ENCODE assay signal across 8 mouse cellular contexts in the genomic region with DNA sequence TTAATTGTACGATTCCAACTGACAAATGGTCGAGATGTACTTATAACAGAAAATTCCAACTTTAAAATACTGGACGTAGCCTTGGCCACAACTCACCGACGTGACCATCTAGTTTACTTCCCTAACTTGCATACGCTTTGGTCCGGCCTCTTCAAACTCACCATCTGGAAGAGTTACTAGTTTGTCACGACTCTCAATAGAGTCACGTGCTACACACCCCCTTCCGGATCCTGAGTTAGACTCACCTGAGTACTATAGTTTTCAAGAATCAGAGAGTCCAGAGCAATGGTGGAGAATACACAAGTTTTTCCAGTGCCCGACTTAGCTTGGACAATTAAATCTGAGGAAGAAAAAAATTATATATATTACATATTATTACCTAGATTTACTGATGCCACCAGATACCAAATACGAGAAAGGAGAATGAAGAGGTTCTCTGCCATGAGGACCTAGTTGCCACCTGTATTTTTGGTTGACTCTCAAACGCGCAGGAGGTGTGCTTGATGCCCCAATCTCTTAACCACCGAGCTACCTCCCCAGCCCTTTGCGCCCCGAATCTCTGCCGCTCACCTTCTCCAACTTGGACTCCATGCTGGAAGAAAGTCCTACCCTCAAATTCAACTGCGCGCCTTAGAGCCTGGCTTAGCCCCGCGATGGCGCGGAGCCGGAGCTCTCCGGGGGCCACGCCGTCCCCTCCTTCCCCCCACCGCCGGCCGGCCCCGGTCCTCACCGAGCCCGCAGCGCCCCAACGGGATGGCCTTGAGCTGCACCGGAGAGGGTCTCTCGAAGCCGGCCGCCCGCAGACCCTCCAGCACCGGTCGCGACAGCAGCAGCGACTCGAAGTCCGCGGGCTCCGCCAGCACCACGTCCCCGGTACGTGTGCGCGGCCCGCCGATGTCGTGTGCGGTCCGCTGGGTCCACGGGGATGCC. TPM values are rescaled to one million over a fixed set of nuclear protein-coding genes. Genes with fewer than 3 reads are reported as not detected.
DNase-seq lines count a peak whose midpoint lies in the region; ATAC-seq and TF ChIP-seq lines count a peak whose summit lies in the region.

No protein-coding gene starts in this region.

- DNase-seq in gastrocnemius, adult 2 months, result no peak
- DNase-seq in gastrocnemius, postnatal 10 days, result no peak
- DNase-seq in 416B (ENCODE audit: low read depth), result peak; percentile 55
- DNase-seq in adrenal gland, postnatal 14 days, result no peak
- no peak for DNase-seq in right cerebral cortex, postnatal 25 days

- H3K27me3 ChIP-seq in embryonic facial prominence, embryonic 12.5 days, result no peaks in the 10 kb centered on the region
- no peaks in the 10 kb centered on the region for H3K27me3 ChIP-seq in intestine, embryonic 15.5 days (replicated peaks)
- no peaks in the 10 kb centered on the region; the same call in 1 of the 2 replicates for H3K27me3 ChIP-seq in neural tube, embryonic 14.5 days (ENCODE audit: control insufficient read depth, insufficient read depth, low read length)

- 8% methylated on average over 60 of the region's 60 CpGs for WGBS in embryonic facial prominence, embryonic 12.5 days
- WGBS in intestine, embryonic 15.5 days, result 7% methylated on average over 60 of the region's 60 CpGs
- 9% methylated on average over 59 of the region's 60 CpGs for WGBS in neural tube, embryonic 14.5 days

- peak overlapping the region; percentile 93 for H3K9ac ChIP-seq in embryonic facial prominence, embryonic 12.5 days
- peak overlapping the region; percentile 95 for H3K9ac ChIP-seq in intestine, embryonic 15.5 days
- H3K9ac ChIP-seq in neural tube, embryonic 14.5 days (replicated peaks; ENCODE audit: low read depth, low read length), result peak overlapping the region; percentile 86

- peaks cover 17% of the 10 kb centered on the region for H3K36me3 ChIP-seq in embryonic facial prominence, embryonic 12.5 days
- H3K36me3 ChIP-seq in intestine, embryonic 15.5 days, result peaks cover 7% of the 10 kb centered on the region
- H3K36me3 ChIP-seq in neural tube, embryonic 14.5 days (ENCODE audit: control insufficient read depth, insufficient read depth, low read length), result peaks cover 10% of the 10 kb centered on the region; the same call in 1 of the 2 replicates

- no peak for TF ChIP-seq CTCF in gastrocnemius, adult 2 months (IDR thresholded peaks at IDR 0.05)

- H3K9me3 ChIP-seq in embryonic facial prominence, embryonic 12.5 days, result no peaks in the 10 kb centered on the region
- no peaks in the 10 kb centered on the region for H3K9me3 ChIP-seq in intestine, embryonic 15.5 days
- no peaks in the 10 kb centered on the region for H3K9me3 ChIP-seq in neural tube, embryonic 14.5 days (ENCODE audit: control insufficient read depth, low read length)

- ATAC-seq in embryonic facial prominence, embryonic 12.5 days (ENCODE audit: insufficient number of reproducible peaks, insufficient read depth, low FRiP score, low TSS enrichment), result no peak; the same call in 1 of the 2 replicates
- ATAC-seq in intestine, embryonic 15.5 days, result peak; percentile 76
- peak; percentile 82 for ATAC-seq in neural tube, embryonic 14.5 days (ENCODE audit: low read depth)

- H3K4me1 ChIP-seq in embryonic facial prominence, embryonic 12.5 days, result peaks cover 7% of the 10 kb centered on the region; the same call in 1 of the 2 replicates
- H3K4me1 ChIP-seq in intestine, embryonic 15.5 days (replicated peaks), result no peaks in the 10 kb centered on the region
- H3K4me1 ChIP-seq in neural tube, embryonic 14.5 days (ENCODE audit: control insufficient read depth, insufficient read depth, low read length), result peaks cover 8% of the 10 kb centered on the region

- H3K4me3 ChIP-seq in gastrocnemius, adult 2 months, result peak overlapping the region; percentile 99
- H3K4me3 ChIP-seq in embryonic facial prominence, embryonic 12.5 days, result peak overlapping the region; percentile 97
- H3K4me3 ChIP-seq in intestine, embryonic 15.5 days (replicated peaks), result peak overlapping the region; percentile 94
- H3K4me3 ChIP-seq in neural tube, embryonic 14.5 days (ENCODE audit: low read depth, low read length), result peak overlapping the region; percentile 90

- intact Hi-C loops in gastrocnemius, adult 2 months (cut with DNase I), result loop anchor here (1.0 to 5.0 kb wide), 3 partner anchors 40 to 271 kb away; partner anchors contain the start of gene Wdr77

- H3K4me2 ChIP-seq in embryonic facial prominence, embryonic 12.5 days (replicated peaks), result peak overlapping the region; percentile 56
- H3K4me2 ChIP-seq in intestine, embryonic 15.5 days (replicated peaks), result peak overlapping the region; percentile 63
- peak overlapping the region; percentile 82 for H3K4me2 ChIP-seq in neural tube, embryonic 14.5 days (ENCODE audit: low read depth, low read length)

- peak overlapping the region; percentile 98 for H3K27ac ChIP-seq in gastrocnemius, adult 2 months
- peak overlapping the region; percentile 81 for H3K27ac ChIP-seq in embryonic facial prominence, embryonic 12.5 days
- H3K27ac ChIP-seq in intestine, embryonic 15.5 days, result peak overlapping the region; percentile 70
- H3K27ac ChIP-seq in neural tube, embryonic 14.5 days (ENCODE audit: low read depth, low read length), result peak overlapping the region; percentile 81

RNA-seq across cellular contexts. Expression of gene Ddx20, which starts 0.7 kb away (rescaled TPM):
- total RNA-seq in gastrocnemius, adult 2 months (2021), result 10 to 100 TPM; 10.7 to 10.9 TPM
- total RNA-seq in gastrocnemius, postnatal 10 days (2021), result 1 to 10 TPM; 8.6 to 9.7 TPM
- polyA plus RNA-seq in embryonic facial prominence, embryonic 12.5 days (2016; fragmentation: Nextera tagmentation; extraction: Ambion mirVana), result 44.6 and 45.8 TPM in 2 replicates
- polyA plus RNA-seq in intestine, embryonic 15.5 days (2015; fragmentation: Nextera tagmentation; extraction: Ambion mirVana), result 37.9 and 39.2 TPM in 2 replicates
- 22.2 and 25.7 TPM in 2 replicates for polyA plus RNA-seq in neural tube, embryonic 14.5 days (2014; fragmentation: Nextera tagmentation; extraction: Ambion mirVana)
- 17.4 and 17.6 TPM in 2 replicates for total RNA-seq in adrenal gland, postnatal 14 days (2021)

RNA-seq across cellular contexts. Expression of gene Inka2, which starts 17.7 kb away (rescaled TPM):
- total RNA-seq in gastrocnemius, adult 2 months (2021), result 1 to 10 TPM; 2.9 to 4.5 TPM
- 10 to 100 TPM in 1 of 2 experiments, 1 to 10 TPM in 1; 9.7 to 14.6 TPM for total RNA-seq in gastrocnemius, postnatal 10 days (2021)
- 2.5 and 3.1 TPM in 2 replicates for polyA plus RNA-seq in embryonic facial prominence, embryonic 12.5 days (2016; fragmentation: Nextera tagmentation; extraction: Ambion mirVana)
- polyA plus RNA-seq in intestine, embryonic 15.5 days (2015; fragmentation: Nextera tagmentation; extraction: Ambion mirVana), result 1.7 and 2.2 TPM in 2 replicates
- polyA plus RNA-seq in neural tube, embryonic 14.5 days (2014; fragmentation: Nextera tagmentation; extraction: Ambion mirVana), result 3.1 and 3.6 TPM in 2 replicates
- 4.8 and 5.1 TPM in 2 replicates for total RNA-seq in adrenal gland, postnatal 14 days (2021)
